Mouse (Mus musculus) central nervous system, embryonic 14 days (tissue): ENCODE results near the gene Clec12b. TPM values are rescaled to one million over a fixed set of nuclear protein-coding genes. Genes with fewer than 3 reads are reported as not detected.

Source experiments
- polyA plus RNA-seq: library from polyadenylated mRNA; depleted of rRNA; stranded (reverse); fragments of >200 nt; gene quantifications from 2 replicates; pipeline ENCODE4 v1.2.3, GENCODE M21; 2012; rRNA removed

Clec12b gene
- 0.09 and 0.12 TPM in 2 replicates for polyA plus RNA-seq

GRCm38 (mm10) chr6:129385774-129386173 is at the start of gene Clec12b:
Clec12b (minus strand) TSS chr6:129385874.

GRCm38 (mm10) chr6:129408562-129408961 is 22.9 kb upstream of the Clec12b start, which contains the start of gene Clec9a:
Clec9a (plus strand) TSS chr6:129408862.

GRCm38 (mm10) chr6:129396997-129397396 is 11.3 kb upstream of the Clec12b start, which contains the start of gene Clec1b:
Clec1b (plus strand) TSS chr6:129397297.

GRCm38 (mm10) chr6:129342391-129342790 is 43.3 kb downstream of the Clec12b start, which contains the start of gene Clec12a:
Clec12a (plus strand) TSS chr6:129342691.

GRCm38 (mm10) chr6:129331610-129332009 is 54.1 kb downstream of the Clec12b start, which contains the start of gene 4922502D21Rik:
4922502D21Rik (minus strand) TSS chr6:129331796.

Other genes starting within 250 kb of the Clec12b start
- 7.1 and 8.3 TPM in 2 replicates for gene Clec2d, start 205.3 kb downstream of the Clec12b start, polyA plus RNA-seq
- gene Cd69, start 110.4 kb downstream of the Clec12b start, polyA plus RNA-seq, result 0.10 and 0.49 TPM in 2 replicates
- 0.09 TPM in 1 of 2 replicates, not detected in the other for gene 4922502D21Rik, start 54.1 kb downstream of the Clec12b start, polyA plus RNA-seq
- 0.43 and 0.61 TPM in 2 replicates for gene Clec12a, start 43.2 kb downstream of the Clec12b start, polyA plus RNA-seq
- gene Clec1b, start 11.4 kb upstream of the Clec12b start, polyA plus RNA-seq, result 1.7 TPM in 2 replicates
- gene Clec9a, start 23.0 kb upstream of the Clec12b start, polyA plus RNA-seq, result 0.26 and 0.66 TPM in 2 replicates
- gene Clec1a, start 66.1 kb upstream of the Clec12b start, polyA plus RNA-seq, result 0.70 and 0.99 TPM in 2 replicates
- gene Olr1, start 121.3 kb upstream of the Clec12b start, polyA plus RNA-seq, result 0.05 and 0.06 TPM in 2 replicates
- gene Tmem52b, start 126.7 kb upstream of the Clec12b start, polyA plus RNA-seq, result 0.03 TPM in 1 of 2 replicates, not detected in the other
- gene Gabarapl1, start 147.3 kb upstream of the Clec12b start, polyA plus RNA-seq, result 147 and 162 TPM in 2 replicates
- 0.06 and 0.15 TPM in 2 replicates for gene Klre1, start 192.0 kb upstream of the Clec12b start, polyA plus RNA-seq
- gene Klrd1, start 205.9 kb upstream of the Clec12b start, polyA plus RNA-seq, result 0.23 TPM in 1 of 2 replicates, not detected in the other
- gene Klrk1, start 238.0 kb upstream of the Clec12b start, polyA plus RNA-seq, result 0.15 and 0.29 TPM in 2 replicates